11 mouse cellular contexts compared by ENCODE assay signal in the genomic region with DNA sequence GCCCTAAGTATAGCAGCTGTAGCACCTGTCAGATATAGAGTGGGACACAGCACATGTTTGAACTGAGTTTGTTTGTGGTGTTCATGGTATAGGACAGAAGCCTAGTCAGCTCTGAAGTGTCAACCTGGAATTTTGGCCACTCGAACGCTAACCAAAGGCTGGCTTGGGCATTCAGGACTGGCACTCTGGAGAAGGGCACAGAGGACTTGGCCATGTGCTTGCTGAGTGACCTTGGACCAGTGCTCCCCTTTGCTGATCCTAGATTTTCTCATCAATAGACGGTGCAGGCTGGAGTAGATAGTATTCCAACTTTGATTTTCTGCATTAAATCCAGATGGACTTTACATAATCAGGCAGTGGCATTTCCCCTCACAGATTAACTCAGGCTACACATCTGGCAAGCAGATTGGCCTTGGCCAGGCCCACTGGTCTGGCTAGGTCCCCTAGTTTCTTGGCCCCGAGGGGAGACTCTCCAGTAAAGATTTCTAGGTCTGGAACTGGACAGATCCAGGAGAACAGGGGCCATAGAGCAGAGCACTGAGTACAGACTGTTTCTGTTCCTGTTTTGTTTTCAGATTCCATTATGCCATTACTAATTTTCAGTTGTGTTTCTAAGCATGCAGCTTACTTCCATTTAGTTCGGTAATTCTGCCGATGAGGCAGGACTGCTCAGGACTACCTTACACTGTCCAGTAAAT. TPM values are rescaled to one million over a fixed set of nuclear protein-coding genes. Genes with fewer than 3 reads are reported as not detected.
DNase-seq lines count a peak whose midpoint lies in the region; ATAC-seq and TF ChIP-seq lines count a peak whose summit lies in the region.
"Had no signal": no experiment of that assay in that cellular context is flagged by ENCODE, and none has a peak within 500 bp of the region (broad histone marks: within the 10 kb centered on the region; RNA-seq: fewer than 3 reads in every experiment).

No protein-coding gene starts in this region.

- ATAC-seq in kidney, embryonic 14.5 days (ENCODE audit: low FRiP score, low TSS enrichment): no peak
- no peak for ATAC-seq in heart, embryonic 13.5 days (ENCODE audit: extremely low read depth, insufficient number of reproducible peaks, low FRiP score, low TSS enrichment)
- ATAC-seq in limb, embryonic 14.5 days (ENCODE audit: low FRiP score, low read depth): no peak
- no peak for ATAC-seq in midbrain, embryonic 14.5 days (ENCODE audit: low FRiP score, low TSS enrichment)
- ATAC-seq: liver, embryonic 12.5 days had no signal

- peaks cover 21% of the 10 kb centered on the region for H3K36me3 ChIP-seq in kidney, embryonic 14.5 days (ENCODE audit: control insufficient read depth, insufficient read depth, low read length)
- peaks cover 19% of the 10 kb centered on the region for H3K36me3 ChIP-seq in heart, embryonic 13.5 days
- H3K36me3 ChIP-seq in limb, embryonic 14.5 days (ENCODE audit: control insufficient read depth, insufficient read depth, low read length): peaks cover 25% of the 10 kb centered on the region
- H3K36me3 ChIP-seq in midbrain, embryonic 14.5 days (ENCODE audit: control insufficient read depth, insufficient read depth, low read length): peaks cover 11% of the 10 kb centered on the region

- H3K4me1 ChIP-seq in kidney, embryonic 14.5 days (ENCODE audit: control insufficient read depth, insufficient read depth, low read length): peaks cover 26% of the 10 kb centered on the region
- H3K4me1 ChIP-seq in heart, embryonic 13.5 days: peaks cover 70% of the 10 kb centered on the region
- peaks cover 59% of the 10 kb centered on the region for H3K4me1 ChIP-seq in limb, embryonic 14.5 days (ENCODE audit: control insufficient read depth, insufficient read depth, low read length)
- peaks cover 41% of the 10 kb centered on the region for H3K4me1 ChIP-seq in midbrain, embryonic 14.5 days (ENCODE audit: control insufficient read depth, insufficient read depth, low read length)

- no peak overlapping the region for H3K9ac ChIP-seq in kidney, embryonic 14.5 days (ENCODE audit: low read depth, low read length)
- H3K9ac ChIP-seq in heart, embryonic 13.5 days: 0 out of 2 replicates have a peak overlapping the region, but pooled peaks have one; percentile 2
- no peak overlapping the region for H3K9ac ChIP-seq in limb, embryonic 14.5 days (ENCODE audit: low read depth, low read length, severe bottlenecking)
- H3K9ac ChIP-seq in midbrain, embryonic 14.5 days (replicated peaks; ENCODE audit: low read length): no peak overlapping the region
- H3K9ac ChIP-seq: liver, embryonic 12.5 days; neural tube, embryonic 13.5 days had no signal

- TF ChIP-seq POLR2A in limb, embryonic 14.5 days (IDR thresholded peaks at IDR 0.05; ENCODE audit: borderline replicate concordance, extremely low read depth, insufficient read depth, insufficient read length): no peak

- no peaks in the 10 kb centered on the region for H3K27me3 ChIP-seq in kidney, embryonic 14.5 days (ENCODE audit: control insufficient read depth, insufficient read depth, low read length)
- no peaks in the 10 kb centered on the region for H3K27me3 ChIP-seq in heart, embryonic 13.5 days (replicated peaks)
- H3K27me3 ChIP-seq in limb, embryonic 14.5 days (ENCODE audit: control insufficient read depth, insufficient read depth, low read length): no peaks in the 10 kb centered on the region
- no peaks in the 10 kb centered on the region for H3K27me3 ChIP-seq in midbrain, embryonic 14.5 days (ENCODE audit: control insufficient read depth, insufficient read depth, low read length)
- H3K27me3 ChIP-seq: liver, embryonic 12.5 days; neural tube, embryonic 13.5 days had no signal

- H3K4me2 ChIP-seq in kidney, embryonic 14.5 days (replicated peaks; ENCODE audit: low read depth, low read length): no peak overlapping the region
- H3K4me2 ChIP-seq in heart, embryonic 13.5 days: no peak overlapping the region
- H3K4me2 ChIP-seq in limb, embryonic 14.5 days (replicated peaks; ENCODE audit: low read depth, low read length, severe bottlenecking): no peak overlapping the region
- no peak overlapping the region for H3K4me2 ChIP-seq in midbrain, embryonic 14.5 days (ENCODE audit: low read length)
- H3K4me2 ChIP-seq: liver, embryonic 12.5 days; neural tube, embryonic 13.5 days had no signal

- 91% methylated on average over 6 of the region's 6 CpGs for WGBS in kidney, embryonic 14.5 days
- 81% methylated on average over 6 of the region's 6 CpGs for WGBS in heart, embryonic 13.5 days
- 52% methylated on average over 6 of the region's 6 CpGs for WGBS in limb, embryonic 14.5 days
- 88% methylated on average over 6 of the region's 6 CpGs for WGBS in midbrain, embryonic 14.5 days

- H3K4me3 ChIP-seq in kidney, embryonic 14.5 days (ENCODE audit: low read length): no peak overlapping the region
- H3K4me3 ChIP-seq in heart, embryonic 13.5 days: no peak overlapping the region
- no peak overlapping the region for H3K4me3 ChIP-seq in limb, embryonic 14.5 days (replicated peaks; ENCODE audit: low read length)
- H3K4me3 ChIP-seq in midbrain, embryonic 14.5 days (replicated peaks; ENCODE audit: low read depth, low read length): no peak overlapping the region
- H3K4me3 ChIP-seq: liver, embryonic 12.5 days; neural tube, embryonic 13.5 days had no signal

- peak; percentile 66 for DNase-seq in adrenal gland, postnatal 10 days
- no peak for DNase-seq in adrenal gland, postnatal 4 days (ENCODE audit: low spot score in 2 of 2)
- peak; percentile 88 for DNase-seq in kidney, adult 9 months
- no peak for DNase-seq in limb, embryonic 14.5 days (ENCODE audit: low spot score)
- no peak for DNase-seq in midbrain, embryonic 14.5 days
- DNase-seq in spleen, postnatal 4 days (ENCODE audit: low spot score in 2 of 2): no peak

- no peak overlapping the region for H3K27ac ChIP-seq in kidney, embryonic 14.5 days (ENCODE audit: low read depth, low read length)
- 0 out of 2 replicates have a peak overlapping the region, but pooled peaks have one; percentile 10 for H3K27ac ChIP-seq in heart, embryonic 13.5 days (replicated peaks)
- peak overlapping the region; percentile 55 for H3K27ac ChIP-seq in limb, embryonic 14.5 days (replicated peaks; ENCODE audit: low read depth, low read length)
- H3K27ac ChIP-seq in midbrain, embryonic 14.5 days (replicated peaks; ENCODE audit: low read depth, low read length): no peak overlapping the region
- H3K27ac ChIP-seq: kidney, postnatal 0 days; liver, embryonic 12.5 days had no signal

- H3K9me3 ChIP-seq in kidney, embryonic 14.5 days (ENCODE audit: control insufficient read depth, low read length): no peaks in the 10 kb centered on the region
- H3K9me3 ChIP-seq in heart, embryonic 13.5 days: no peaks in the 10 kb centered on the region
- H3K9me3 ChIP-seq in limb, embryonic 14.5 days (ENCODE audit: control insufficient read depth, low read length): no peaks in the 10 kb centered on the region
- H3K9me3 ChIP-seq in midbrain, embryonic 14.5 days (ENCODE audit: control insufficient read depth, low read length): no peaks in the 10 kb centered on the region
- H3K9me3 ChIP-seq: liver, embryonic 12.5 days; neural tube, embryonic 13.5 days had no signal

RNA-seq across cellular contexts. Expression of gene Mrpl37, which starts 53.4 kb away (rescaled TPM):
- total RNA-seq in adrenal gland, postnatal 10 days (2021): 100 to 1,000 TPM in 1 of 2 experiments, 10 to 100 TPM in 1; 99.3 to 119 TPM
- 100 to 1,000 TPM; 104 to 108 TPM for total RNA-seq in adrenal gland, postnatal 4 days (2021)
- polyA plus RNA-seq in kidney, embryonic 14.5 days (2014; fragmentation: Nextera tagmentation; extraction: Ambion mirVana): 108 and 125 TPM in 2 replicates
- polyA plus RNA-seq in heart, embryonic 13.5 days (2015; fragmentation: Nextera tagmentation; extraction: Ambion mirVana): 86.4 and 91.1 TPM in 2 replicates
- polyA plus RNA-seq in limb, embryonic 14.5 days (2012; rRNA removed): 105 and 114 TPM in 2 replicates
- polyA plus RNA-seq in limb, embryonic 14.5 days (2014; fragmentation: Nextera tagmentation; extraction: Ambion mirVana): 102 and 104 TPM in 2 replicates
- polyA plus RNA-seq in midbrain, embryonic 14.5 days (2014; fragmentation: Nextera tagmentation; extraction: Ambion mirVana): 72.9 and 85.5 TPM in 2 replicates

RNA-seq across cellular contexts. Expression of gene Cyb5rl, which starts 53.5 kb away (rescaled TPM):
- 10 to 100 TPM; 14.8 to 20.1 TPM for total RNA-seq in adrenal gland, postnatal 10 days (2021)
- 10 to 100 TPM; 20.1 to 21.1 TPM for total RNA-seq in adrenal gland, postnatal 4 days (2021)
- 5.5 and 7.7 TPM in 2 replicates for polyA plus RNA-seq in kidney, embryonic 14.5 days (2014; fragmentation: Nextera tagmentation; extraction: Ambion mirVana)
- 4.3 and 4.6 TPM in 2 replicates for polyA plus RNA-seq in heart, embryonic 13.5 days (2015; fragmentation: Nextera tagmentation; extraction: Ambion mirVana)
- 8.5 and 10.0 TPM in 2 replicates for polyA plus RNA-seq in limb, embryonic 14.5 days (2012; rRNA removed)
- 5.4 and 7.3 TPM in 2 replicates for polyA plus RNA-seq in limb, embryonic 14.5 days (2014; fragmentation: Nextera tagmentation; extraction: Ambion mirVana)
- 5.2 and 5.3 TPM in 2 replicates for polyA plus RNA-seq in midbrain, embryonic 14.5 days (2014; fragmentation: Nextera tagmentation; extraction: Ambion mirVana)

Comparison
In these comparisons a context has a peak if more than half of its experiments do, and no peak if none do; other contexts are left out.
1. DNase-seq: peak in adrenal gland, postnatal 10 days (single experiment) and kidney, adult 9 months (single experiment); none in adrenal gland, postnatal 4 days (0 of 2), limb, embryonic 14.5 days (single experiment), midbrain, embryonic 14.5 days (single experiment) and spleen, postnatal 4 days (0 of 2).
2. H3K27ac ChIP-seq: peak in heart, embryonic 13.5 days (single experiment) and limb, embryonic 14.5 days (single experiment); none in kidney, embryonic 14.5 days (single experiment) and midbrain, embryonic 14.5 days (single experiment).